Mouse (Mus musculus) erythroid progenitor cell, adult 5-6 weeks (primary cell): ENCODE data around the gene Traf4. TPM values are rescaled to one million over a fixed set of nuclear protein-coding genes. Genes with fewer than 3 reads are reported as not detected.
"Not testable (repeated sequence)": the region's sequence is repeated elsewhere in the genome, so short reads cannot be mapped to it uniquely, and the experiment has no call there.

ENCODE experiments used
- ATAC-seq: replicated peaks from 2 replicates; pipeline ENCODE4 v1.8.0; 2016; ENCODE audit warnings: moderate number of reproducible peaks, mild to moderate bottlenecking, moderate TSS enrichment, inconsistent platforms; ENCODE audit not compliant: poor library complexity, low FRiP score, severe bottlenecking
- total RNA-seq, 2 experiments: library from RNA; stranded (forward) in 1 of 2; stranded (reverse) in 1 of 2; fragments of 150-400 nt in 1 of 2; fragments of 186-747, 209-891 nt in 1 of 2; gene quantifications; 2 replicates each; pipeline versions ENCODE4 v1.2.3 to v1.2.4; 2015 to 2017; ENCODE audit warnings: low replicate concordance in 2 of 2

Gene Traf4
- total RNA-seq (2015; ENCODE audit: low replicate concordance): 11.3 and 35.3 TPM in 2 replicates
- total RNA-seq (2017; ENCODE audit: low replicate concordance): 14.6 and 16.1 TPM in 2 replicates

DNA sequence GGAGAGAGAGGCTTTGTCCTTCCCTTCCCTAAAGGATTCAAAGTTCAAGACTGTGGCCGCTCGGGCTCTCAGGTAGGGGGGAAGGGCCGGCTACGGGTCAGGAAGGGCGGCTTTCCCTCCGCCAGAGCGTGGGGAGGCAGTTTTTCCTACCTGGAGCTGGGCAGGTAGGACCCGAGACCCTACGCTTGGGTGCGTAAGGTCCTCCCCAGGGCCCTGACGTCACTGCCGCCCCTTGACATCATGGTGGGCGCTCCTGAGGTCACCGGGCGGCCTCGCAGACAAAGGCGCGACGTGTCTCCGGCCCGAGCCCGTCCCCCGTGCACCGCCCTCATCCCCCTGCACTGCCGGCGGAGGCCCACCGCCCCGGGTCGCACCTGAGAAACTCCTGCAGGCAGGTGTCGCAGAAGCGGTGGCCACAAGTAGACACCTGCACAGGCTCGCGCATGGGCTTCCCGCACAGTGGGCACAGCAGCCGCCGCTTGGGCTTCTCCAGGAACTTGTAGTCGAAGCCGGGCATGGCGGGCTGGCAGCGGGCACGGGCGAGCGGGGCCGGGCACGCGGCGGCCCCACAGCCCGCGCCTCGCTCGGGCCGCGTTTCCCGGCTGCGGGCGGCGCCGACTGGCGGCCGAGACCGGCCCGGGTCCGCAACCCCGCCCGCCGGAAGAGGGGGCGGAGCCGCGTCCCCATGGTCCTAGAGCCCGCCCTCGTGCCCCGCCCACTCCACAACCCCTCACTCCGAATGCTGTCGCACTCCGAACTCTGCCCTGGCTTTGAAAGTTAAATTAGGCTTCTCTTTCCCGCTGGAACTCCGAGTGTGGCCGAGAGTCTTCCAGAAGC, at the start of gene Traf4:
Gene Traf4 (minus strand): TSS at position 666 of the 837 bp plus-strand sequence.
- ATAC-seq: peak; percentile 68

DNA sequence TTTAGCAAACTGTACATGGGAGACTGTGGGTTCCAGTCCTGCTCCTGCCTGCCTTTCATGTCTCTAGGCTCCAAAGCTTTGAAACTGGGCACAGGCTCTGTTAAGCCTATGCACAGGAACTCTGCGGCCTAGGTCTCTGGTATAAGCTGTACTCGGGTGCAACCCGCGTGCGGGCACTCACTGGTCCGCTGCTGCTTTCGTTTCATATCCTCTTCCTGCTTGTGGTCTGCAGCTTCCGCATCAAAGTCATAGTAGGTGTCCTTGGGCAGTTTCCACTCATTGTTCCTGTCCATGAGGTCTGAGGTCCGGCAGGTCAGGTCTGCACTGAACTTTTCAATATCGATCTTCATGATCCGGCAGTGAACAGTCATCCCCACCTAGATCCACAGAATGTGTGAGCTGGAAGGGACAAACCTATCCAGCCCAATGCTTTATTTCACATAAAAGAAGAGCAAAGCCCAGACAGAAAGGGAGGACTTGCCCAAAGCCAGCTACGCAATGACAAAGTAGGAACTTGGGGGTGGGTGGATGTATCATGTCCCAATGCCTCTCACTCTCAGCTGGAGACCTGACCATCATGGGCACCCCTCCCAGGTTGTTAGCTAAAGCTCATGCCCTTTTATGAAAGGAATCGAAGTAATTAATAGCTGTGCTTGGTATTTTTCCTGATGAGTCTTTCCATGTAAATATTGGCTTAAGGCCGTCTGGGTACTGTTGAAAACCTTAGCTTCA, 47.9 kb upstream of the Traf4 start:
- no peak for ATAC-seq

DNA sequence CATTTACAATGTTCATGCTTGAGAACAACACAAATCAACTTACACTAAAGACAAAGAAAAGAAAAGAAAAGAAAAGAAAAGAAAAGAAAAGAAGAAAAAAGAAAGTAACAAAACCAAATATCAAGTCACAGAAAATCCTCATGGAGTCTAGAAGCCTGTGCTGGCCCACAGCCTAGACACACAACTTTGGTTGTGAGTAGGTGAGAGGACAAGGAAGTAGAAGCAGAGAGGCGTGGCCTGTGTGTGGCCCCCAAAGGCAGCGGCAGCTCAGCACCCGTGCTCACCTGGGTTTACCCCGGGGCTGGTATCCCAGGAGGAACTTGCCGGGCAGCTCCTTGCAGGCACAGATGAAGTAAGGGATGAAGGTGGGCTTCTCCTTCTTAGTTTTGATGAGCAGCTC, 46.1 kb upstream of the Traf4 start:
- no peak for ATAC-seq

DNA sequence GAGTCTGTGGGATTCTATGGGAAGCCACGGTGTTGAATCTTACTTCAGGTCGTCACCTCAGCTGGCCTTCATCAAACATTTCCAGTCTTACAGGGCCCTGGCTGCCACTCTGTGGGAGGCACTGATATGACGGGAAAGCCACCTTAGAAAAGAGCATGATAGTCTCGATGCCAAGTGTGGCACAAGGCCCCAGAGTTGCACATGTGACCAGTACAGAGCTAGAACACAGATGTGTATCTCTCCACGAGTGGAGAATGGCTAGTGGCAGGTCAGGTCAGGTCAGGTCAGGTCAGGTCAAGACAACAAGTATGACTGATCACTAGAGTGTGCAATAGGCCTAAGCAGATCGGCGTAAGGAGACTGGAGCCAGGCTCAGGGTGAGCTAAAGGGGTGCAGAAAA, 45.2 kb upstream of the Traf4 start:
- ATAC-seq: no peak; the same call in 1 of the 2 replicates

DNA sequence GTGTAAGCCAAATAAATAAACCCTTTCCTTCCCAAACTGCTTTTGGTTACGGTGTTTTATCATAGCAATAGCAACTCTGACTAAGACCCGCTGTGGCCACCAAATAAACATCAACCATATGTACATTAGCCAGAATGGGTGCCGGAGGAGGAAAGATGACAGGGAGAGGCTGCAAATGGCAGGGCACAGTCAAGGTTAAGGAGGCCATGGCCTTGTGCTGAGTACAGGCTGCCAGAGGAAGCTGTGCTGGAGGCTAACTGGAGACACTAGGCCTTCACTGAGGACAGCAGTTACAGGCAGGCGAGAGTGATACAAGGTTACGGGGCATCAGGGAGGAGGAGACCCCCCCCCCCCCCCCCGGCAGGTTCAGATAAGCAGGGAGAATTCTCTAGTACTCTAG, 44.5 kb upstream of the Traf4 start:
- ATAC-seq: no peak

DNA sequence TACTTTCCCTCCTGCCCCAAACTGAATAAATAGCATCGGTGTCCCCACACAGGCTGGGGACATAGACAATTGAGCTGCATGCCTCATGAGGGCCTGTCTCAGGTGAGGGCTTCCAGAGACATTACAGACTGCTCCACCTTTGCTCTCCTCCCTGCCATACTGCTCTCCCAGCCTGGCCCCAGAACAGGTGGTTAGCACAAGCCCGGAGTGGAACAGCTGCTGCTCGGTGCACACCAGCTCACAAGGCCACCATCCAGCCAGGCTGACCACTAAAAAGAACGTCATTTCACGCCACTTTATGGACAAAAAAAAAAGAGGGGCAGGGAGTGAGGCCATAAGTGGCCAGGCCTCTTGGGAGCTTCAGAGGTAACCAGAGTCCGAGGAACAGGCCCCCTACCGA, 41.8 kb upstream of the Traf4 start:
- ATAC-seq: no peak

DNA sequence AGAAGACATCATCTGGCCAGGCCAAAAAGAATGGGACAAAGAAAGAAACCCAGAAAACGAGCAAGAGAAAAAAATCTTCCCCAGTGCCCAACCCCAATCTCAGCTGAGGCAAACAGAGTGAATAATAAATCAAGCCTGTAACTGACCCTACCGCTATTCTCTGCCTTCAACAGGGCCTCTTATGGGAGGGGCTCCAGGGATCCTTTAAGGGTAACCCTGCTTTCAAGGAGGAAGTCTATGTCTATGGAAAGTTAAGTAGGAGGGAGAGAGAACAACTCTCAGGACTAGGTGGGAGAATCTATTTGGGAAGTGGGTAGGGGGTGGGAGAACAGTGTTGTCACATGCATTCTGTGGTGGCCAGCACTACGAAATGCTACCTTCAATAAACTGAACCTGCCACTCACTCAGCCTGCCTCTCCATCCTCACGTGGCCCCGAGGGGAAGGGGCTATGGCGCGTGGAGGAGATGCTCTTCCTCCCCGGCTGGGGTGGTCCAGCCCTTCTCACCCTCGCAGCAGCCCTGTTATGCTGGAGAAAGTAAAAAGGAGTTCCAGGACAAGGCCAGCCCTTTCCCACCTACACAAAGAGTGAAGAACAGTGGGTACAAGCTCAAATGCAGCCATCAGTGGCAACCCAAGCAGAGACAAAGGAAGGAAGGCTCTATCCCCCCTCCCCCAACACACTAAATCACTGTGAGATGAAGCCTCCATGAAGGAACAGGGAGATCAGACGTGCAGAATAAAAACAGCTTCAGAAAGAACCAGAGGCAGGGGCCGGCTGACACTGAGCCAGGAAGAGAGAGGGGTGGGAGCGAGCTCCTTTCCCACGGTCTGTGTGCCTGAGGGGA, 40.2 kb upstream of the Traf4 start:
- ATAC-seq: no peak

DNA sequence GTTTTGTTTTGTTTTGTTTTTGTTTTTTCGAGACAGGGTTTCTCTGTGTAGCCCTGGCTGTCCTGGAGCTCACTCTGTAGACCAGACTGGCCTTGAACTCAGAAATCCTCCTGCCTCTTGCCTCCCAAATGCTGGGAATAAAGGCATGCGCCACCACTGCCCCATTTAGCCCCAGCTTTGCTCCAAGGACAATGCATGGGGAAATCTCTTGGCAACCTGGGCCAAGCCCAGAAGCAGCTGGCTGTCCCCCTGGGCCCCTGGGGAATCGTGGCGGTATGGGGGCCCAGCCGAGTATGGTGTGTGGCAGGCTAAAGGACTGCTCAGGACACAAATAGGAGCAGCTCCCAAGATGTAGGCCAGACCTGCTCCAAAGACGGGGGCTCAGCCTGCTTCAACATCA, 38.9 kb upstream of the Traf4 start:
- ATAC-seq: no peak

DNA sequence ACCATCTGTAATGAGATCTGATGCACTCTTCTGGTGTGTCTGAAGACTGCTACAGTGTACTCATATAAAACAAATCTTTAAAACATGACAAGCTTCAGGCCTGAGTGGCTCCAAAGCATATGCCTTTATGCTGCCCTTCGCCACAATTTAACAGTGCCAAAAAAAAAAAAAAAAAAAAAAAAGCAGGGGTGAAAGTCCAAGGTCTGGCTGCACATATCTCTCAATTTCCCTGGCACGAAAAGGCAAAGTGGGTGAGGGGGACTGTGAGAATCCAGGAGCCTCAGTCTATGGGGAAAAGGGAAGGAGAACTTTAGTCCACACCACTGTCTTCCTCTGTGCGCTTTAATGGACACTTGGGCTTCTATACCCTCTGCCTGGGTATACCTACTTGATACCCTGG, 37.0 kb upstream of the Traf4 start:
- ATAC-seq: no peak

DNA sequence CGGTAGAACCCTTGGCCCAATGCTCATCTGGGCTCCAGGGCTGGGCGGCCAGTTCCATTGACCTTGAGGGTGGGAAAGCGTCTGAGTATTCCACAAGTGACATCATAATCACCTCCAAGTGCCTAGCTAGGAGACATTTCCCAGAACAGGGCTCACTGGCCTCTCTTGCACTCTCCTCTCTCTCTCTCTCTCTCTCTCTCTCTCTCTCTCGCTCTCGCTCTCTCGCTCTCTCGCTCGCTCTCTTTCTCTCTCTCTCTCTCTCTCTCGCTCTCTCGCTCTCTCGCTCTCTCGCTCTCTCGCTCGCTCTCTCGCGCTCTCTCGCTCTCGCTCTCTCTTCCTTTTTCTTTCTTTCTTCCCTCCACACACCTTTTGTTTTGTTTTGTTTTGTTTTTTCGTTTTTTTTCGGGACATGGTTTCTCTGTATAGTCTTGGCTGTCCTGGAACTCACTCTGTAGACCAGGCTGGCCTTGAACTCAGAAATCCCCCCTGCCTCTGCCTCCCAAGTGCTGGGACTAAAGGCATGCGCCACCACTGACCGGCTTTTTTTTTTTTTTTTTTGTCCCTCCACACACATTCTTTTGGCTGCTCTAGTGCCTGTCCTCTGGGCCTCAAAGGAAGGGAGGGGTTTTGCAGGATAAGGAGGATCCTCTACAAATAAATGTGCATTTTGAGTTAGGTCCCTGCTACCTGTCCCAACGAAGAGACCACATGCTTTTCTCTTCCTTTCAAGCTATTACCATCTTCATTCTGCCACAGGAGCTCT, 29.9 kb upstream of the Traf4 start:
- peak; percentile 28; the same call in 1 of the 2 replicates for ATAC-seq

DNA sequence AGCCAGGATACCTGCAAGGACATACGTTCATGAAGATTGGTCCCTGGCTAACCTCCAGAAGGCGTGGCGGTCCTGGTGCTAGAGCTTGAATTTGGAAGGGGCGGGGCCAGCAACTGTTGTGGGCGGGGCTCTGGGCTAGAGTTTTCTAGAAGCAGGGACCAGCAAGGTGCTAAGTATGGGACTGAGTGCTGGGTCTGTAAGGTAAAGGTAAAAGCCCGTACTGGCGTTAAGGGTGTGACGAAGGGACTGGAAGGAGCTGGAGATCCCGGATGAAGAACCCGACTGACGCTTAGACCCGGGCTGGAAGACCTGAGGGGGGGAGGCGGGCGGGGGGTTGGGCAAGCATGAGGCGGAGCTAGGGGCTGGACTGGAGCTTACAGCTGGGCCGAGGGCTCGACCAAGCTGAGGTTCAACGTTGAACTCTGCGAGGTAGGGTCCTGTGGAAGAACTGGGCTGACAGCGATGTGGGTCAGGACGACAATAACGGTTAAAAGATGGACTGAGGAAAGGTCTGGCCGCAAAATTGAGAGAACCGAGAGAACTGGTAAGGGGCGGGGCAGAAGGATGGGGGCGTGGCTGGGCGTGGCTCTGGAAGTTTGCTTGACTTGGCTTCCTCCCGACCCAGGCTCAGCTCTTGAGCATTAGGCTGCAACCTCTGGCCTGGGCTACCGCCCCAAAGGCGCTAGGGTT, 29.2 kb upstream of the Traf4 start:
- peak; percentile 85 for ATAC-seq

DNA sequence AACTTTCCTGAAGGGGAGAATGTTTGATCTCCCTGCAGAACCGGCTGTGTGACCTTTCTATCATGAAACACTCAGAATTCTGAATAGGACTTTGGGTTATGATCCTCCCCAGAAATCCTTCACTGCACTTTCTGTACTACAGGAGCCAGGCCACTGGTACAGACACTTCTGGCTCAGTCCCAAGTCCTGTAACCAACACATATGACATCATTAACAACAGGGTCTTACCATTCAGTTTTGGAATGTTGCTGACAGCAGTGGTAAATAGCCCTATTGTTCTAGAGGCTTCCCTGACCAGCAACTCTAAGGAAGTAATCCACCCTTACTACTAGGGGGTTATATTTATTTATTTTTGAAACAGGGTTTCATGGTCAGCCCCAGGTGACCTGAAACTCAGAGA, 27.7 kb upstream of the Traf4 start, which contains the start of gene Proca1:
Gene Proca1 (plus strand): TSS at position 280 of the 400 bp plus-strand sequence.
- ATAC-seq: no peak

DNA sequence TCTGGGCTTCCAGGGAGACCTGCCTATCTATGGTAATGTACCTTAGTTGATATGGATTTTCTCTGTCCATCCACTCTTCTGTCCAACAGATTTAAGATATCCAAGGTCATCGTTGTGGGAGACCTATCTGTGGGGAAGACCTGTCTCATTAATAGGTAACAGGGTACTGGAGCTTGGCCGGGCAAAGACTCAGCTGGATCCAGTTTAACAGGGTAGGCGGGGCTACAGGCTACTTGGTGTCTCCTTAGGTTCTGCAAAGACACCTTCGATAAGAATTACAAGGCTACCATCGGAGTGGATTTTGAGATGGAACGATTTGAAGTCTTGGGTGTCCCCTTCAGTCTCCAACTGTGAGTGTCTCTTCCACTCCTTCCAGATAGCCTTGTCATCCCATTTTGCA, 24.7 kb upstream of the Traf4 start:
- ATAC-seq: no peak

DNA sequence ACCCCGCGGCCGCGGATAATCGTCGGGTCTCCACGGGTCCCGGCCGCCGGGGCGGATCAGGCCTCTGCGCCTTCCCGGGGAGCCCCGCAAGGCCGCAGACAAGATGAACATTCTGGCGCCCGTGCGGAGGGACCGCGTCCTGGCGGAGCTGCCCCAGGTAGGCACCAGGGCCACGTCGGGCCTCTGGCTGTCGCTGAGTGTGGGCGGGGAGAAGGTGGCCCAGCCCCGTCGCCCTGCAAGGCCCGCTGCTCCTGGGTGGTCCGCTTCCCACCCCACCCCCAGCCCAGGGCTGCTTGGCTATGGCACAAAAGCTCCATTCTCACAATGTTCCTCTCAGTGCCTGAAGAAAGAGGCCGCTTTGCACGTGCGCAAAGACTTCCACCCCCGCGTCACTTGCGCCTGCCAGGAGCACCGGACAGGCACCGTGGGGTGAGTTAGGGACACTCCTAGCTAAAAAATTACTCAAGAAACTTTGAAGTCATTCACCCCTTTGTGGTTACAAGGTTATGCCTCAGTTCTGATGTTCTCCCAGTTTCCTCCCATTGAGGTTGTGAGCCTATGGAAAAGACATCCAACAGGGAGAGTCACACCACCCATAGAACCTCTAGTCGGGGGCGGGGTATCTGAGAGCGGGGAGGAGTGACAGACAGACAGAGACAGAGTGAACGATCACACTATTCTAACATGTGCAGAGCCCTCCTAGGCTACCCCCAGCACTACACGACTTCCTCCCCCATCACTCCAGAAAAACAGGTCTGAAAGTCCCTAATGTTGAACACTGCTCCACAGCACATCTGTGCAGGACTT, 24.0 kb upstream of the Traf4 start:
- no peak for ATAC-seq

DNA sequence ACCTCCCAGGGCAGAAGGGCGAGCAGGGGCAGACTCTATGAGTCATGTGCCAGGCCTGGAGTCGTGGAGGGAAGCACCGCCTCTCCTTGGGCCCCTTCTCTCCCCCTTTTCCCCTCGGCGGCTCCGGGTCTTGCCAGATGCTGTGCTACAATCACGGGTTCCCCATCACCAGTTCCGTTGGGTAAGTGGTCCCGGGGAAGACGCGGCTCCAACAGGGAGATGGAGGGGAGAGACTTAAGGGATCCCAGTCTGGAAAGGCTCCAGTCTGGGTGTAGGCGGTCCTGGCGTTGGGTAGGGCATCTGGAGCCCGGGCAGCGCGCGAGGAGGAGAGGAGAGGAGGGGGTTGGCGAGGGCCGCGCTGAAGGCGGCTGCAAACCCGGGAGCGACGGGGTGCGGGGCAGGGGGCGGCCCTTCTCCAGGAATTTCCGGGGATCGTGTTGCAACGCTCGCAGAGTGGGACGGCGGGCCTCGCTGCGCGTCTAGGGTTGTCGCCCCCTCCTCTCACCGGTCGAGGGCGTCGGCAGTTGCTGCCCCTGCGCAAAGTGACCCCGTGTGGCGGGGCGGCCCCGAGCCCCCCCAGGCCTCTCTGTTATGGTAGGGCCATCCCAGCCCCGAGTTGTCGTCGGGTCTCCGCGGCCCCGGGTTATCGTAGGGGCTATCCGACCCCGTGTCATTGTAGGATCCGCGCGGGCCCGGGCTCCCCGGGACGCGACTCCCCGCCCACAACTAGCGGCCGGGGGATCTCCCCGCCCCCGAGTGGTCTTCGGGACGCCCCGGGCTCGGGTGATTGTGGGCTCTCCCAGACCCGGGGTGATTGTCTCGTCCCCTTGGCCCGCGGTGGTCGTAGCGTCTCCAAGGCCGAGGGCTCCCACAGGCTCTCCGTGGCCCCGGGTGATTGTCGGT, 23.2 kb upstream of the Traf4 start, which contains the start of gene Rab34:
Gene Rab34 (plus strand): TSS at position 100 of the 903 bp plus-strand sequence.
- ATAC-seq: no peak

DNA sequence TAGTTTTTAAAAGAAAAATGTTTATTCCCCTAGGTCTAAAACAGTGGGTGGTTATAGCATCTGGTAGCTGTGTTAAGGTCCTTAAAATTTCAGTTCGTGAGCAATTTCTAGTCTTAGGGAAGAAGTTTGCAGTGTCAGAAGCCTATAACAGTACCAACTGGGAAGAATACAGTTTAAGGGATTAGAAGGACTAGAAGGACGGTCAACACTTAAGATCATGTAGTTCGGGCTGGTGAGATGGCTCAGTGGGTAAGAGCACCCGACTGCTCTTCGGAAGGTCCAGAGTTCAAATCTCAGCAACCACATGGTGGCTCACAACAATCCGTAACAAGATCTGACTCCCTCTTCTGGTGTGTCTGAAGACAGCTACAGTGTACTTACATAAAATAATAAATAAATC, 19.3 kb upstream of the Traf4 start:
- ATAC-seq: not testable (repeated sequence)
